Mouse (Mus musculus): ENCODE measurements around the gene Bbs1. TPM values are rescaled to one million over a fixed set of nuclear protein-coding genes. Genes with fewer than 3 reads are reported as not detected.

Bbs1 gene
- polyA plus RNA-seq, 1 experiment from 2014 or later: 12.8 TPM

- H3K9ac ChIP-seq (replicated peaks): no peak overlapping the region
- H3K27me3 ChIP-seq: no peaks in the 10 kb centered on the region
- H3K4me1 ChIP-seq (replicated peaks): no peaks in the 10 kb centered on the region
- H3K36me3 ChIP-seq: peaks cover 98% of the 10 kb centered on the region
- no peak overlapping the region for H3K4me3 ChIP-seq (replicated peaks)
- H3K4me2 ChIP-seq (replicated peaks): no peak overlapping the region
- H3K27ac ChIP-seq: no peak overlapping the region
- H3K9me3 ChIP-seq: no peaks in the 10 kb centered on the region
- WGBS: 88% methylated on average over 6 of the region's 6 CpGs
- ATAC-seq: no peak
Measured at GRCm38 (mm10) chr19:4919652-4920051, 13.2 kb upstream of the Bbs1 start.

DNA sequence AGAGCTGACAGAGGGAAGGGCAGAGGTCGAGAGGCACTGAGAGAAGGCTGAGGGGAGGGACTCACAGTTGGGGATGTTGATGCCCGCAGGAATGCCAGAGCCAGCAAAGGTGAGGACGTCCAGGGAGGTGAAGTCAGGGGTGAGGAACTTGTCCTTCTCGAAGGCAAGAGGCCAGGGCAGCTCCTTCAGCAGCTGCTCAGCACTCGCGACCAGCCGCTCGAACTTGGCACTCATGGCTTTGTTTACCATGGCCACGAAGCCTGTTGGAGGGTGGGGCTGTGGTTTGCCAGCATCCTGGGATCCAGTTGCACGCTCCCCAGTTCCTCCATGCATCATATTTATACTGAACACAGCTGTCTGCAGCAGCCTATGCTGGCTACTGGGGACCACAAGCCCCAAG, 10.4 kb upstream of the Bbs1 start:
- Histone ChIP-seq H3K27me3 (no peaks in the 10 kb centered on the region), H3K4me3 (replicated peaks) (no peak overlapping the region), H3K9me3 (no peaks in the 10 kb centered on the region), H3K36me3 (peaks cover 98% of the 10 kb centered on the region), H3K4me1 (replicated peaks) (no peaks in the 10 kb centered on the region), H3K9ac (replicated peaks) (no peak overlapping the region), H3K4me2 (replicated peaks) (no peak overlapping the region), H3K27ac (no peak overlapping the region)
- WGBS: 87% methylated on average over 10 of the region's 10 CpGs
- no peak for ATAC-seq

DNA sequence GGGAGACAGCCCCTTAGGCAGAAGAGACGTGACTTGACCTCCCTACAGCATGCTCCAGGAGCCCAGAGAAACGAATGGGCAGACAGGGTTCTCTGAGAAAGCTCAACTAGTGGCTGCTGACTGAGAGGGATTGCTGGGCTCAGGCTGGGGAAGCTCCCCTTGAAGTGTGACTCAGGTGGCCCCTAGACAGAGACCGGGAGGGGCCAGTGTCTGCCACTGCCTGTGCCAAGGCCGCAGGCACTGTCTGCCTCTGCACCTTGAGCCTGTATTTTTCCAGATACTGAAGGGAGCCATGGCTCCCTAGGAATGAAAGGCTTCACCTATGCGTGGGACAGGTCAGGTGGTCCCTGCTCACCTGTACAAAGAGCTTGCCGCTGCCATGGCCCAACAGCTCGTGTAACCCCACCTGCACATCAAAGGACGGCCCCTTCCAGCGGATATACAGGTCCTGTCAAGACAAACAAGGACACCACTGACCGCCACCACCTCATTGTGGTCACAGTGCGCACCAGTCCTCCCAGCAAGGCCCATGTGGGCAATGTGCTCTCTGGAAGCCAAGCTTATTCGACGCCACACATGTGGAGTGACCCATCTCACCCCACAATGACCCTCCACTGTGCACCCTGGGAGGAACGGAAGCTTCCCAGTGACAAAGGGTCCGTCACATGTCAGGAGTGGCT, 9.6 kb upstream of the Bbs1 start:
- no peak for ATAC-seq
- H3K4me2 ChIP-seq (replicated peaks): no peak overlapping the region
- H3K36me3 ChIP-seq: peaks cover 98% of the 10 kb centered on the region
- H3K9me3 ChIP-seq: no peaks in the 10 kb centered on the region
- H3K4me3 ChIP-seq (replicated peaks): no peak overlapping the region
- WGBS: 91% methylated on average over 15 of the region's 15 CpGs
- no peaks in the 10 kb centered on the region for H3K4me1 ChIP-seq (replicated peaks)
- H3K27me3 ChIP-seq: no peaks in the 10 kb centered on the region
- H3K27ac ChIP-seq: no peak overlapping the region
- H3K9ac ChIP-seq (replicated peaks): no peak overlapping the region

GRCm38 (mm10) chr19:4909376-4909775, 2.9 kb upstream of the Bbs1 start:
- Histone ChIP-seq H3K27me3 (no peaks in the 10 kb centered on the region), H3K9me3 (no peaks in the 10 kb centered on the region), H3K4me2 (replicated peaks) (no peak overlapping the region), H3K4me3 (replicated peaks) (no peak overlapping the region), H3K4me1 (replicated peaks) (peaks cover 14% of the 10 kb centered on the region), H3K9ac (replicated peaks) (no peak overlapping the region), H3K36me3 (peaks cover 68% of the 10 kb centered on the region), H3K27ac (no peak overlapping the region)
- no peak for ATAC-seq
- 91% methylated on average over 7 of the region's 7 CpGs for WGBS

DNA sequence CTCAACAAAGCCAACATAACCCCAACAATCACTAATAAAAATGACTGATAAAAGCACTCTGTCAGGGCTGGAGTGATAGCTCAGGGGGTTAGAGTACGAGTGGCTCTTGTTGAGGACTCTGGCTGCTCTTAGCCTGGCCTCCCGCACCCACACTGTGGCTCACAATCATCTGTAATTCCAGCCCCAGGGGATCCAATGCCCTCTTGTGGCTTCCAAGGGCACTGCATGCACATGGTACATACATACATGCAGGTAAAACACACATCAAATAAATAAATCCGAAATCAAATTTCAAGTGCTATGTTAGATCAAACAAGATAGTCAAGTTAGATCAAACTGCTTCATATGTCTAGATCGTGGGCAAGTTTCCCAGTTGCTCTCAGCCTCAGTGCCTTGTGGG, 1.7 kb upstream of the Bbs1 start:
- H3K4me1 ChIP-seq (replicated peaks): peaks cover 14% of the 10 kb centered on the region
- H3K4me3 ChIP-seq (replicated peaks): no peak overlapping the region
- H3K36me3 ChIP-seq: peaks cover 65% of the 10 kb centered on the region
- no peaks in the 10 kb centered on the region for H3K9me3 ChIP-seq
- H3K27me3 ChIP-seq: no peaks in the 10 kb centered on the region
- no peak overlapping the region for H3K4me2 ChIP-seq (replicated peaks)
- H3K9ac ChIP-seq (replicated peaks): no peak overlapping the region
- ATAC-seq: no peak
- H3K27ac ChIP-seq: no peak overlapping the region
- 80% methylated on average over 4 of the region's 4 CpGs for WGBS

DNA sequence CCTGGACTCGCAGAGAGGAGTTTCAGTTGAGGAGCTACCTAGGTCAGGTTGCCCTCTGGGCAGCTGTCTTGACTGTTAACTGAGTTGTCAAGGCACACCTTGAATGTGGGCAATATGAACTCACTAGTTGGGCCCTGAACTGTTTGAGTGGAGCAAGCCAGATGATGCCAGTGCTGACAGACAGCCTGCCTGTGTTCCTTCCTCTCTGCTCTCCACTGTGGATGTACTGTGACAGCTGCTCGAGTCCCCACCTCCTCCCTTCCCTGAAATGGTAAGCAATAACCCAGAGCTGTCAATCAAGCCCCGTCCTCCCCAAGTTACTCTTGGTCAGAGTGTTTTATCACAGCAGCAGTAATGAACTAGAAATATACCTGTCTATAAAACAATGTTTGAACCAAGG, 6.5 kb downstream of the Bbs1 start:
- 80% methylated on average over 3 of the region's 3 CpGs for WGBS
- Histone ChIP-seq H3K9ac (replicated peaks) (no peak overlapping the region), H3K27me3 (no peaks in the 10 kb centered on the region), H3K4me2 (replicated peaks) (no peak overlapping the region), H3K27ac (no peak overlapping the region), H3K4me3 (replicated peaks) (no peak overlapping the region), H3K9me3 (no peaks in the 10 kb centered on the region), H3K36me3 (peaks cover 65% of the 10 kb centered on the region), H3K4me1 (replicated peaks) (0 out of 2 replicates have a peak, but pooled peaks cover under 1% of the 10 kb centered on the region)
- no peak for ATAC-seq

DNA sequence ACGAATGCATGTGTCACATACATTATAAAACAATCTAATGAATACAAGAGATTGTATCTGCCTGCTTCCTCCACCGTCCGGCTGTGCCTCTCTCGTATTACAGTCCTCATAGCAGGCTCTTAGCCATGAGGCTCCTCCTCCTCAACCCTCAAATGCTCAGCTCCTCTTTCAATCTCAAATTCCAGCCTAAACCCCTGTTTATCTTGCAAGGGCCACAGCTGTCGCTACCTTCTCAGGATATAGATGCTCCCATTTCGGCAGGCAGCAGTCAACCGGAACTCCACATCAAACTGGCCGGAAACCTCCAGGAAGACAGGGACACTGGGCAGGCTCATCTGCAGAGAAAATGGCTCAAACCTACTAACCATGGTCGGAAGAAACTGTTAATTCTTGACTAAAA, 7.5 kb downstream of the Bbs1 start:
- Histone ChIP-seq H3K9me3 (no peaks in the 10 kb centered on the region), H3K4me3 (replicated peaks) (no peak overlapping the region), H3K9ac (replicated peaks) (no peak overlapping the region), H3K27me3 (no peaks in the 10 kb centered on the region), H3K27ac (no peak overlapping the region), H3K4me1 (replicated peaks) (no peaks in the 10 kb centered on the region), H3K4me2 (replicated peaks) (no peak overlapping the region), H3K36me3 (peaks cover 70% of the 10 kb centered on the region)
- no peak for ATAC-seq
- 86% methylated on average over 9 of the region's 9 CpGs for WGBS

DNA sequence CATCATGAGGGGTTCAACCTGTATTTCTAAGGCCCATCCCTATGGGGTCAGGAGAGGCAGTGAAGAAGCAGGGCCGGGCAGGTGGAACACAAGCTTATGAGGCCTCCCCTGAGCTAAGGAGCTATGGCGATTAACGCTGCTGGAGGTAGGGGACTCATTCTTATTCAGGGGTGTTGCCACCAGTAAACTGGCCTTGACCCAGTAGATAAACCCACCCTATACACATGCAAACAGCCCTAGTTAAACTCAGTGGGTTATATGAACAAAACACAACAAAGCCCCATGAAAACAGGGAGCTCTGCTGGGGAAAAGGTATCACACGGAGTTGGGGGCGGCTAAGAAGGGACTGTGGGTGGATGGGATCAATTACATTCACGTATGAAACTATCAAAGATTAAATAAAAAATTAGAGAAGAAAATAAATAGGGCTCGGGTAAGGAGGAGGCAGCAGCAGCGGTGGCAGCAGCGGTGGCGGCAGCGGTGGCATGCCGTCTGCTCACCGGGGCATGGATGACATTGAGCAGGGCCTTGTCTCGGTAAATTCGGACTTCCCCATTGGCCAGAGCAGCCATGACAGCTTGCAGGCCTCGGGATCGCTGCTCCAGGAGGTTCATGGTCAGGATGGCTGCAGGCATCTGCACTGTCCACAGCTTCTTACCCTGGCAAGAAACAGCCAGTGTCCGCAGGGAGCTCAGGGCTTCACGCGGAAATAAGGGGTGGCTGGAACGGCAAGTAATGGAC, 9.5 kb downstream of the Bbs1 start:
- 54% methylated on average over 21 of the region's 21 CpGs for WGBS
- Histone ChIP-seq H3K4me3 (replicated peaks) (no peak overlapping the region), H3K27ac (no peak overlapping the region), H3K9ac (replicated peaks) (0 out of 2 replicates have a peak overlapping the region, but pooled peaks have one; percentile 6), H3K9me3 (no peaks in the 10 kb centered on the region), H3K4me2 (replicated peaks) (no peak overlapping the region), H3K36me3 (peaks cover 67% of the 10 kb centered on the region), H3K27me3 (no peaks in the 10 kb centered on the region), H3K4me1 (replicated peaks) (no peaks in the 10 kb centered on the region)
- no peak for ATAC-seq

- Histone ChIP-seq H3K9me3 (no peaks in the 10 kb centered on the region), H3K27me3 (no peaks in the 10 kb centered on the region), H3K4me2 (replicated peaks) (no peak overlapping the region), H3K36me3 (peaks cover 64% of the 10 kb centered on the region), H3K9ac (replicated peaks) (no peak overlapping the region), H3K27ac (no peak overlapping the region), H3K4me1 (replicated peaks) (no peaks in the 10 kb centered on the region), H3K4me3 (replicated peaks) (no peak overlapping the region)
- ATAC-seq: no peak
- 88% methylated on average over 3 of the region's 3 CpGs for WGBS
Measured at GRCm38 (mm10) chr19:4891798-4892197, 14.6 kb downstream of the Bbs1 start.

DNA sequence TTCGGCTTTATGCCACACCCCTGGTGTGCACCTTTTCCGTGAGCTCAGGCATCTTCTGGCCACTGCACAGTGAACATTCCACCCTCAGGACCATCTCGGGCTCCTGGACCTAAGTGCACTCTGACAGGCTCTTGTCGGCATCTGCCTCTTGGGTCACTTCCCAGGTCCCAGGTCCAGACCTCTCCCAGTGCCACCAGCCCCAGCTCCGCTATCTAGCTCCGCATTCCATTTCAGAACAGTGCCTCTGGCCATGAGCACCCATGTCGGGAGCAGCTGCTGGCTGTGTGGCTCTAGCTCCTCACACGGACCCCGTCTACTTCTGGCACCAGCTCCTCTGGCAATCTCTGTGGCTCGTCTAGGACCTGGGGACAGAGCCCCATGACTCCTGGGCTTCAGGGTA, 16.6 kb downstream of the Bbs1 start:
- Histone ChIP-seq H3K4me2 (replicated peaks) (no peak overlapping the region), H3K27me3 (no peaks in the 10 kb centered on the region), H3K4me3 (replicated peaks) (no peak overlapping the region), H3K4me1 (replicated peaks) (peaks cover 3% of the 10 kb centered on the region; the same call in 1 of the 2 replicates), H3K27ac (no peak overlapping the region), H3K9ac (replicated peaks) (no peak overlapping the region), H3K9me3 (no peaks in the 10 kb centered on the region), H3K36me3 (peaks cover 56% of the 10 kb centered on the region)
- 93% methylated on average over 10 of the region's 10 CpGs for WGBS
- no peak for ATAC-seq

DNA sequence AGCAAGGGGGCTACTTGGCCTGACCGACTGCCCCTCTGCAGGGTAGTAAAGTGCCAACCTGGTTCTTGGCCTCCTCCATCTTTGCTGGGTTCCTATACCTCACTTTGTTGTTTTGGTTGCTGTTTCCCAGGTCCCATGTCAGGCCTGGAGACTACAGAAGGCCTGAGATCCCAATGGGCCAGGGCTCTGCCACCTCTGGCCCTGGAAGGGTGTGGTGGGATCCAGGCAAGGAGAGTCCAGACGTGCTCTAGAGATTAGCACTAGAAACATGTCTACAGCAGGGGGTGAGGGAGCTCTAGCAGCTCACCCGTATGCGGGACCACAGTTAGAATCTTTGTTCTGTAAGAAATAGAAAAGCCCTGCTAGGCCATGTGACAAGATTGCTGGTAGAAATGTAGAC, 22.5 kb downstream of the Bbs1 start:
- Histone ChIP-seq H3K36me3 (peaks cover 22% of the 10 kb centered on the region), H3K9me3 (no peaks in the 10 kb centered on the region), H3K9ac (replicated peaks) (no peak overlapping the region), H3K4me2 (replicated peaks) (no peak overlapping the region), H3K4me3 (replicated peaks) (no peak overlapping the region), H3K27me3 (no peaks in the 10 kb centered on the region), H3K27ac (no peak overlapping the region), H3K4me1 (replicated peaks) (peaks cover 17% of the 10 kb centered on the region)
- 84% methylated on average over 4 of the region's 4 CpGs for WGBS
- no peak for ATAC-seq

DNA sequence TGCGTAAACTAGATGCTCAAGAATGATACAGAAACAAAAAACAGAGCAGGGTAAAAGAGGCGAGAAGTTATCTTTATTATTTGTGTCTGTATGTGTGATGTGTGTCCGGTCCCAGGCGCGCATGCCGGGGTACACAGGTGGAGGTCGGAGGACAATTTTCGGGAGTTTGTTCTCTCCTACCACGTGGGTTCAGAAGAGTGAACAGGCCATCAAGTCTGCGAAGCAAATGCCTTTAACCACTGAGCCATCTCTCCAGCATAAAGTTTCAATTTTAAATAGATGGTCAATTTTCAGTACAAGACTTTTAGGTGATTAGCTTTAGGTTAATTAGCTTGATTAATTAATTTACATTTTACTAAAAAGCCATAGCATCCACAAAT, 27.1 kb downstream of the Bbs1 start:
- no peak for ATAC-seq
- no peak overlapping the region for H3K27ac ChIP-seq
- H3K27me3 ChIP-seq: peaks cover 10% of the 10 kb centered on the region; the same call in 1 of the 2 replicates
- no peaks in the 10 kb centered on the region for H3K9me3 ChIP-seq
- peak overlapping the region; percentile 69 for H3K4me2 ChIP-seq (replicated peaks)
- peaks cover 19% of the 10 kb centered on the region for H3K36me3 ChIP-seq
- 68% methylated on average over 10 of the region's 10 CpGs for WGBS
- H3K4me1 ChIP-seq (replicated peaks): peaks cover 22% of the 10 kb centered on the region
- peak overlapping the region; percentile 65 for H3K4me3 ChIP-seq (replicated peaks)
- peak overlapping the region; percentile 83 for H3K9ac ChIP-seq (replicated peaks)

Measured in midbrain, embryonic 13.5 days (tissue).